Mouse (Mus musculus): Measurements from ENCODE around the gene Sh3bgrl.
"Not testable (repeated sequence)": the region's sequence is repeated elsewhere in the genome, so short reads cannot be mapped to it uniquely, and the experiment has no call there.

Gene Sh3bgrl

DNA sequence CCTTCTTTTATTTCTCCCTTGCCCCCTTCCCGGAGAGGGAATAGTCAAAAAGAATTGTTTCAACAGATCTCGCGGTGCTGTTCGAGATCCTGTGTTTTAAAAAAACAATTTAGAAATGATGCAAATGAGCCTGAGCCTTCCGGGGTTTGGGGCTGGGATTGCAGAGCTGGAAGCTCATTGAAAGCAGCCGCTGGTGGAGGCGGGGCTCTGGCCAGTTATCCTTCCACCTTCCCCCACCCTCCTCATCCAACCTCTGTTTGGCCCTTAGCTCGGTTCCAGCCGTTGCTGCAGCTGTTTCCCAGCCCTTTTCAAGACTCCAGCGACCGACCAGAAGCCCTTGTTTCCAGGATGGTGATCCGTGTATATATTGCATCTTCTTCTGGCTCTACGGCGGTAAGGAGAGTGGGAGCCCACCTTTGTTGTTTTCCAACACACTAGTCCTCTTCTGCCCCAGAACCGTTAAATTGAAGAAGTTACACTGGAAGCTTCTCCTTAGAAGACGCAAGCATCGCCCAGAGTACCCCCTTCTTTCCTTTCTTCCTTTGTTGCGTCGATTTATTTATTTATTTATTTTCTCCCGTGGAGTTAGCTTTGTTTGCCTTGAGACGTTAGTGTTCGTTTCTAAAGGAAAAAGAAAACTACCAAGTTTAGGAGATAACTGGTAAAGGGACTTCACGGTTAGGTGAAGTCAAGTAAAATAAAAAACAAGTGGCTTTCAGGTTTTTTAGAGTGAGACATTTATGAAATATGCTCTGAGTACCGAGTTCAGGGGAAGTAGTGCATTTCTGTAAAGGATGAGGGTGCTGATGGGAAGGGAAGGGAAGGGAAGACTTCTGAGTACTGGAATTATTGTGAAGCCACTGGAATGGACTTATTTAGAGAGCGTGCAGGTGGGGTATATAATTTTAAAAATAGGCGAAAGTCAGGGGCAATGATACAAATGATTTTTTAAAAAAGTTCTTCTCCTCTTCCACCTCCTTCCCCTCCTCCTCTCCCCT is at the start of gene Sh3bgrl:
Gene Sh3bgrl, plus strand, starts transcription at position 121 of the 998 bp plus-strand sequence.
- DNase-seq, result peak; percentile 82 to 90

GRCm38 (mm10) chrX:109047773-109048172 is 47.4 kb upstream of the Sh3bgrl start:
- no peak for DNase-seq

GRCm38 (mm10) chrX:109071719-109072118 is 23.4 kb upstream of the Sh3bgrl start:
- no peak for DNase-seq

GRCm38 (mm10) chrX:109075716-109076115 is 19.4 kb upstream of the Sh3bgrl start:
- DNase-seq, result no peak

GRCm38 (mm10) chrX:109076355-109076754 is 18.8 kb upstream of the Sh3bgrl start:
- peak in 1 of 2 experiments; percentile 15 for DNase-seq

- DNase-seq, result not testable (repeated sequence)
Observed at GRCm38 (mm10) chrX:109079354-109079753, 15.8 kb upstream of the Sh3bgrl start.

DNA sequence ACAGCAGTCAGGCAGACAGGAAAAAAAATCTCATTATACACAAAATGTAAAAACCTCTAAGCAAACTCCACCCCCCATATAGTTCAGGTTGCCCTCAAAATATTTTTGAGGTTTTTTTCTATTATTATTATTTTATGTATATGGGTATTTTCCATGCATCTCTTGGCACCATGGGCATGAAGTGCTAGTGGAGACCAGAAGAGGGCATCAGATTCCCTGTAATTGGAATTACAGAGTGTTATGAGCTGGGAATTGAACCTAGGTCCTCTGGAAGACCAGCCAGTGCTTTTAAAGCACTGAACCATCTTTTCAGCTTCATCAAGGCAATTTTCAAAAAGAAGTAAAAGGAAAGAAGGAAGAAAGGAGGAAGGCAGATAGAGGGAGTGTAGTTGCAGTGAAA is 8.1 kb upstream of the Sh3bgrl start:
- DNase-seq, result no peak

DNA sequence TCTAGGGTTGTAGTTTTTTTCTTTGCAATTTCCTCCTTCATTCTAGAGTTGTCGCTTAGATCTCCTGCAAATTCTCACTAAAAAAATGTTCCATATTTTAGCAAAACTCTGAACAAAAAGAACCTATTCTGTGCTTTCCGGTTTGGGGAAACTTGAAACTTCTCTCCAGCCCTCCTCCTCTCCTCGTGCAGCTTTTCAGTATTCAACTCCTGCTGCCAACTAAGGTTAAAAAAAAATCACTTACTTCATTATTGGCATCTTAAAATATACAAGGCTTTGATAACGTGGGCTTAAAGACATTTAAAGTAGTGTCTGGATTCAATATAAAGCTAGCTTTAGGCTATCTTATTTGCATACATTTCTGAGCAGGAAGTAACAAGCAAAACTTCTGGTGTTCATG is 365 bp upstream of the Sh3bgrl start:
- no peak for DNase-seq

GRCm38 (mm10) chrX:109098511-109098910 is 3.3 kb downstream of the Sh3bgrl start:
- no peak for DNase-seq

GRCm38 (mm10) chrX:109100441-109100840 is 5.3 kb downstream of the Sh3bgrl start:
- no peak for DNase-seq

- no peak for DNase-seq
Observed at GRCm38 (mm10) chrX:109108117-109108805, 13.1 kb downstream of the Sh3bgrl start.

GRCm38 (mm10) chrX:109112885-109113284 is 17.7 kb downstream of the Sh3bgrl start:
- no peak for DNase-seq

- DNase-seq, result no peak
Observed at GRCm38 (mm10) chrX:109113401-109114280, 18.5 kb downstream of the Sh3bgrl start.

- DNase-seq, result peak in 1 of 2 experiments; percentile 30
Observed at GRCm38 (mm10) chrX:109119829-109120826, 25.0 kb downstream of the Sh3bgrl start.

- DNase-seq, result no peak
Observed at GRCm38 (mm10) chrX:109121161-109121560, 26.0 kb downstream of the Sh3bgrl start.

- DNase-seq, result no peak
Observed at GRCm38 (mm10) chrX:109122670-109123069, 27.5 kb downstream of the Sh3bgrl start.

- DNase-seq, result no peak
Observed at GRCm38 (mm10) chrX:109123762-109124161, 28.6 kb downstream of the Sh3bgrl start.

- no peak for DNase-seq
Observed at GRCm38 (mm10) chrX:109126847-109127246, 31.7 kb downstream of the Sh3bgrl start.

DNA sequence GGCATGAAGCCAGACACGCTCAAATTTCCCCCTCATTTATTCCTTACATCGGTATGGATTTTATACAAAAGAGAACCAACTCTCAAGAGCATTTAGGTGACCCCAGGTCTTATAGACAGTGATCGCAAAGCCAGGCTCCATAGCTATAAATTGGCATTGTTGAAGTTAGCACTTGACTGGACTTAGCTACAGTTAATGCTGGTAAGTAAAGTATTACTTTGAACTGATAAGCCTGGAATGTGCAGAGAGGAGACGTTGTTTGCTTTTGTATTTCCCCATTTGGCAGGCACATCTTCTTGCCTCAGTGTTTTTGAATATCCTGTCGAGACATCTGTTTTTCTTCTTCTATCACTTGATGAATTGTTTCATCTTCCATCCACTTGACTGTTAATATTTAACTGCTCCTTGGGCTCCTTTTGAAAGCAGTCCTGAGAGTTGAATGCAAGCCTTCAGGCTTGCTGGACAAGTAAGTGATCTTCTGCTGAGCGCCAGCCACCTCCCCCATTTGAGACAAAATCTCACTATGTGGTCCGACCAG is 32.5 kb downstream of the Sh3bgrl start:
- DNase-seq, result peak; percentile 24 to 29

DNA sequence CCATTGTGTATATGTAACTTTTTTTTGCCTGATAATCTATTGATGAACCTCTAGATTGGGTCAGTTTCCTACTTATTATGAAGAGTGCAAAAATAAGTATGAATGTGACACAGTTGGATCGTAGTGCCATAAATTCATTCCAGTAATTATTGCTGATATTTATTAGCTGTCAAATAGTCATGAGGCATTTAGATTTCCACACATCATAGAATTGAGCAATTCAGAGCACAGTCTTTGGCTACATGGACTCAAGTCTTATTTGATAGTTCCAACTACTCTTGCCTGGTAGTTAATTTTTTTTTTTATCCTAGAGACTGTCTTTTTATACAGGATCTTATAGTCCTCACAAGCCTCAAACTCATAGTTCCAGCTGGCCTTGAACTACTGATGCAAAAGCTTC is 34.9 kb downstream of the Sh3bgrl start:
- DNase-seq, result no peak

GRCm38 (mm10) chrX:109131834-109132233 is 36.7 kb downstream of the Sh3bgrl start:
- no peak for DNase-seq
